8 mouse cellular contexts compared by ENCODE assay signal in genomic region chr13:45391854-45392454, GRCm38 (mm10). TPM values are rescaled to one million over a fixed set of nuclear protein-coding genes. Genes with fewer than 3 reads are reported as not detected.
DNase-seq lines count a peak whose midpoint lies in the region; ATAC-seq lines count a peak whose summit lies in the region.

No protein-coding gene starts in this region.

- H3K4me2 ChIP-seq in hindbrain, embryonic 13.5 days: peak overlapping the region; percentile 97
- H3K4me2 ChIP-seq in limb, embryonic 15.5 days: peak overlapping the region; percentile 71
- H3K4me2 ChIP-seq in neural tube, embryonic 15.5 days: peak overlapping the region; percentile 95

- 73% methylated on average over 9 of the region's 9 CpGs for WGBS in hindbrain, embryonic 13.5 days
- 8% methylated on average over 9 of the region's 9 CpGs for WGBS in limb, embryonic 15.5 days
- WGBS in neural tube, embryonic 15.5 days: 68% methylated on average over 9 of the region's 9 CpGs

- H3K27ac ChIP-seq in hindbrain, embryonic 13.5 days: no peak overlapping the region
- H3K27ac ChIP-seq in limb, embryonic 15.5 days: peak overlapping the region; percentile 89
- 0 out of 2 replicates have a peak overlapping the region, but pooled peaks have one; percentile 0 for H3K27ac ChIP-seq in neural tube, embryonic 15.5 days (replicated peaks)

- H3K36me3 ChIP-seq in hindbrain, embryonic 13.5 days: no peaks in the 10 kb centered on the region; the same call in 1 of the 2 replicates
- no peaks in the 10 kb centered on the region for H3K36me3 ChIP-seq in limb, embryonic 15.5 days
- H3K36me3 ChIP-seq in neural tube, embryonic 15.5 days: no peaks in the 10 kb centered on the region

- no peaks in the 10 kb centered on the region for H3K9me3 ChIP-seq in hindbrain, embryonic 13.5 days
- no peaks in the 10 kb centered on the region for H3K9me3 ChIP-seq in limb, embryonic 15.5 days
- no peaks in the 10 kb centered on the region for H3K9me3 ChIP-seq in neural tube, embryonic 15.5 days (replicated peaks)

- H3K4me1 ChIP-seq in hindbrain, embryonic 13.5 days (replicated peaks): peaks cover 52% of the 10 kb centered on the region
- peaks cover 59% of the 10 kb centered on the region for H3K4me1 ChIP-seq in limb, embryonic 15.5 days
- H3K4me1 ChIP-seq in neural tube, embryonic 15.5 days: peaks cover 25% of the 10 kb centered on the region

- H3K27me3 ChIP-seq in hindbrain, embryonic 13.5 days: peaks cover 14% of the 10 kb centered on the region
- no peaks in the 10 kb centered on the region for H3K27me3 ChIP-seq in limb, embryonic 15.5 days
- H3K27me3 ChIP-seq in neural tube, embryonic 15.5 days (replicated peaks): no peaks in the 10 kb centered on the region

- H3K4me3 ChIP-seq in hindbrain, embryonic 13.5 days: peak overlapping the region; percentile 69
- peak overlapping the region; percentile 82 for H3K4me3 ChIP-seq in limb, embryonic 15.5 days
- H3K4me3 ChIP-seq in neural tube, embryonic 15.5 days (replicated peaks): no peak overlapping the region

- ATAC-seq in hindbrain, embryonic 13.5 days (ENCODE audit: low FRiP score): no peak
- no peak for ATAC-seq in limb, embryonic 15.5 days (ENCODE audit: insufficient number of reproducible peaks, low FRiP score, low TSS enrichment, low read depth)
- no peak for ATAC-seq in neural tube, embryonic 15.5 days (ENCODE audit: low FRiP score)

- H3K9ac ChIP-seq in hindbrain, embryonic 13.5 days: no peak overlapping the region
- H3K9ac ChIP-seq in limb, embryonic 15.5 days: no peak overlapping the region
- H3K9ac ChIP-seq in neural tube, embryonic 15.5 days (replicated peaks): no peak overlapping the region

- peak; percentile 21 to 35 for DNase-seq in cerebellum, adult 18-20 months
- DNase-seq in cerebellum, postnatal 4 days (ENCODE audit: low spot score in 2 of 2): no peak
- peak; percentile 87 for DNase-seq in 416B (ENCODE audit: low read depth)
- peak; percentile 78 for DNase-seq in fibroblast of lung, adult 2 months (ENCODE audit: low read depth)
- DNase-seq in cerebellum, adult 8-10 months: no peak

RNA-seq across cellular contexts. Expression of gene Mylip, which starts 2.4 kb away (rescaled TPM):
- 6.7 and 7.9 TPM in 2 replicates for polyA plus RNA-seq in hindbrain, embryonic 13.5 days (2015; fragmentation: Nextera tagmentation; extraction: Ambion mirVana)
- polyA plus RNA-seq in limb, embryonic 15.5 days (2015; fragmentation: Nextera tagmentation; extraction: Ambion mirVana): 27.4 and 28.2 TPM in 2 replicates
- polyA plus RNA-seq in neural tube, embryonic 15.5 days (2015; fragmentation: Nextera tagmentation; extraction: Ambion mirVana): 8.4 and 10.9 TPM in 2 replicates

Comparison
In these comparisons a context has a peak if more than half of its experiments do, and no peak if none do; other contexts are left out.
1. DNase-seq: peak in cerebellum, adult 18-20 months (2 of 2), 416B (single experiment) and fibroblast of lung, adult 2 months (single experiment); none in cerebellum, postnatal 4 days (0 of 2) and cerebellum, adult 8-10 months (single experiment).
2. Peak in every context shown above with its lines, with median percentiles within 50 percentile points of each other: H3K4me2 ChIP-seq.